Mouse (Mus musculus): Measurements from ENCODE around the gene Vasn. TPM values are rescaled to one million over a fixed set of nuclear protein-coding genes. Genes with fewer than 3 reads are reported as not detected.

The Vasn gene
- polyA plus RNA-seq, 1 experiment from 2014 or later: 14.7 TPM

- WGBS: 57% methylated on average over 4 of the region's 4 CpGs
- H3K27me3 ChIP-seq: no peaks in the 10 kb centered on the region
- peak overlapping the region; percentile 69 for H3K27ac ChIP-seq
- peak overlapping the region; percentile 21 for H3K4me2 ChIP-seq
- H3K36me3 ChIP-seq: peaks cover 31% of the 10 kb centered on the region
- peaks cover 90% of the 10 kb centered on the region for H3K4me1 ChIP-seq (replicated peaks)
- H3K9me3 ChIP-seq (replicated peaks): no peaks in the 10 kb centered on the region
- H3K4me3 ChIP-seq: no peak overlapping the region
- peak overlapping the region; percentile 7; the same call in 1 of the 2 replicates for H3K9ac ChIP-seq
- no peak for ATAC-seq (replicated peaks; ENCODE audit: insufficient number of reproducible peaks, insufficient read depth, low FRiP score, low read depth)
Observed at GRCm38 (mm10) chr16:4646831-4647230, 7.1 kb downstream of the Vasn start.

- Histone ChIP-seq H3K4me1 (replicated peaks) (peaks cover 90% of the 10 kb centered on the region), H3K9ac (0 out of 2 replicates have a peak overlapping the region, but pooled peaks have one; percentile 7), H3K4me2 (peak overlapping the region; percentile 21; the same call in 1 of the 2 replicates), H3K27ac (peak overlapping the region; percentile 69), H3K4me3 (no peak overlapping the region), H3K27me3 (no peaks in the 10 kb centered on the region), H3K36me3 (peaks cover 31% of the 10 kb centered on the region), H3K9me3 (replicated peaks) (no peaks in the 10 kb centered on the region)
- WGBS: 38% methylated on average over 13 of the region's 13 CpGs
- ATAC-seq (replicated peaks; ENCODE audit: insufficient number of reproducible peaks, insufficient read depth, low FRiP score, low read depth): no peak
Observed at GRCm38 (mm10) chr16:4647651-4648141, 8.0 kb downstream of the Vasn start.

GRCm38 (mm10) chr16:4648416-4649023 is 8.8 kb downstream of the Vasn start:
- H3K9me3 ChIP-seq (replicated peaks): no peaks in the 10 kb centered on the region
- H3K36me3 ChIP-seq: peaks cover 31% of the 10 kb centered on the region
- no peak overlapping the region for H3K4me3 ChIP-seq
- no peak overlapping the region for H3K9ac ChIP-seq
- H3K4me1 ChIP-seq (replicated peaks): peaks cover 90% of the 10 kb centered on the region
- WGBS: 88% methylated on average over 28 of the region's 28 CpGs
- H3K4me2 ChIP-seq: no peak overlapping the region
- no peaks in the 10 kb centered on the region for H3K27me3 ChIP-seq
- no peak overlapping the region for H3K27ac ChIP-seq
- ATAC-seq (replicated peaks; ENCODE audit: insufficient number of reproducible peaks, insufficient read depth, low FRiP score, low read depth): no peak

- H3K4me2 ChIP-seq: no peak overlapping the region
- H3K27me3 ChIP-seq: no peaks in the 10 kb centered on the region
- H3K9ac ChIP-seq: no peak overlapping the region
- H3K4me1 ChIP-seq (replicated peaks): peaks cover 88% of the 10 kb centered on the region
- no peak overlapping the region for H3K4me3 ChIP-seq
- H3K36me3 ChIP-seq: peaks cover 31% of the 10 kb centered on the region
- WGBS: 87% methylated on average over 5 of the region's 5 CpGs
- H3K9me3 ChIP-seq (replicated peaks): no peaks in the 10 kb centered on the region
- ATAC-seq (replicated peaks; ENCODE audit: insufficient number of reproducible peaks, insufficient read depth, low FRiP score, low read depth): no peak
- no peak overlapping the region for H3K27ac ChIP-seq
Observed at GRCm38 (mm10) chr16:4649211-4649610, 9.5 kb downstream of the Vasn start.

- no peak overlapping the region for H3K27ac ChIP-seq
- peaks cover 88% of the 10 kb centered on the region for H3K4me1 ChIP-seq (replicated peaks)
- H3K36me3 ChIP-seq: peaks cover 31% of the 10 kb centered on the region
- ATAC-seq (replicated peaks; ENCODE audit: insufficient number of reproducible peaks, insufficient read depth, low FRiP score, low read depth): no peak
- 92% methylated on average over 11 of the region's 11 CpGs for WGBS
- H3K9ac ChIP-seq: no peak overlapping the region
- H3K27me3 ChIP-seq: no peaks in the 10 kb centered on the region
- H3K9me3 ChIP-seq (replicated peaks): no peaks in the 10 kb centered on the region
- H3K4me2 ChIP-seq: no peak overlapping the region
- H3K4me3 ChIP-seq: no peak overlapping the region
Observed at GRCm38 (mm10) chr16:4649692-4650091, 10.0 kb downstream of the Vasn start.

- no peak overlapping the region for H3K4me3 ChIP-seq
- no peak overlapping the region for H3K4me2 ChIP-seq
- no peaks in the 10 kb centered on the region for H3K27me3 ChIP-seq
- H3K27ac ChIP-seq: no peak overlapping the region
- no peak for ATAC-seq (replicated peaks; ENCODE audit: insufficient number of reproducible peaks, insufficient read depth, low FRiP score, low read depth)
- H3K36me3 ChIP-seq: peaks cover 31% of the 10 kb centered on the region
- peaks cover 89% of the 10 kb centered on the region for H3K4me1 ChIP-seq (replicated peaks)
- H3K9ac ChIP-seq: no peak overlapping the region
- no peaks in the 10 kb centered on the region for H3K9me3 ChIP-seq (replicated peaks)
- WGBS: 90% methylated on average over 3 of the region's 3 CpGs
Observed at GRCm38 (mm10) chr16:4650161-4650560, 10.4 kb downstream of the Vasn start.

- no peak for ATAC-seq (replicated peaks; ENCODE audit: insufficient number of reproducible peaks, insufficient read depth, low FRiP score, low read depth)
- Histone ChIP-seq H3K27me3 (no peaks in the 10 kb centered on the region), H3K4me1 (replicated peaks) (peaks cover 89% of the 10 kb centered on the region), H3K4me3 (no peak overlapping the region), H3K9me3 (replicated peaks) (no peaks in the 10 kb centered on the region), H3K27ac (peak overlapping the region; percentile 56), H3K36me3 (peaks cover 31% of the 10 kb centered on the region), H3K4me2 (no peak overlapping the region), H3K9ac (no peak overlapping the region)
- WGBS: 68% methylated on average over 1 of the region's 1 CpGs
Observed at GRCm38 (mm10) chr16:4651081-4651480, 11.3 kb downstream of the Vasn start.

- peak overlapping the region; percentile 56 for H3K27ac ChIP-seq
- H3K4me2 ChIP-seq: no peak overlapping the region
- 61% methylated on average over 7 of the region's 7 CpGs for WGBS
- peaks cover 89% of the 10 kb centered on the region for H3K4me1 ChIP-seq (replicated peaks)
- no peak overlapping the region for H3K4me3 ChIP-seq
- H3K36me3 ChIP-seq: peaks cover 31% of the 10 kb centered on the region
- H3K9ac ChIP-seq: no peak overlapping the region
- H3K27me3 ChIP-seq: no peaks in the 10 kb centered on the region
- no peak for ATAC-seq (replicated peaks; ENCODE audit: insufficient number of reproducible peaks, insufficient read depth, low FRiP score, low read depth)
- no peaks in the 10 kb centered on the region for H3K9me3 ChIP-seq (replicated peaks)
Observed at GRCm38 (mm10) chr16:4651624-4652023, 11.9 kb downstream of the Vasn start.

GRCm38 (mm10) chr16:4652707-4653416 is 13.1 kb downstream of the Vasn start:
- Histone ChIP-seq H3K4me3 (no peak overlapping the region), H3K27me3 (no peaks in the 10 kb centered on the region), H3K4me2 (no peak overlapping the region), H3K9me3 (replicated peaks) (no peaks in the 10 kb centered on the region), H3K36me3 (peaks cover 31% of the 10 kb centered on the region), H3K9ac (no peak overlapping the region), H3K4me1 (replicated peaks) (peaks cover 82% of the 10 kb centered on the region), H3K27ac (peak overlapping the region; percentile 56)
- 53% methylated on average over 4 of the region's 4 CpGs for WGBS
- ATAC-seq (replicated peaks; ENCODE audit: insufficient number of reproducible peaks, insufficient read depth, low FRiP score, low read depth): no peak

- Histone ChIP-seq H3K4me1 (replicated peaks) (peaks cover 77% of the 10 kb centered on the region), H3K9ac (peak overlapping the region; percentile 34; the same call in 1 of the 2 replicates), H3K27me3 (no peaks in the 10 kb centered on the region), H3K4me2 (no peak overlapping the region), H3K27ac (peak overlapping the region; percentile 79), H3K9me3 (replicated peaks) (no peaks in the 10 kb centered on the region), H3K4me3 (no peak overlapping the region), H3K36me3 (peaks cover 16% of the 10 kb centered on the region)
- WGBS: 68% methylated on average over 10 of the region's 10 CpGs
- ATAC-seq (replicated peaks; ENCODE audit: insufficient number of reproducible peaks, insufficient read depth, low FRiP score, low read depth): no peak
Observed at GRCm38 (mm10) chr16:4654706-4655105, 15.0 kb downstream of the Vasn start.

GRCm38 (mm10) chr16:4655251-4655734 is 15.6 kb downstream of the Vasn start:
- ATAC-seq (replicated peaks; ENCODE audit: insufficient number of reproducible peaks, insufficient read depth, low FRiP score, low read depth): peak; percentile 23; the same call in 1 of the 2 replicates
- H3K9ac ChIP-seq: peak overlapping the region; percentile 34
- no peaks in the 10 kb centered on the region for H3K27me3 ChIP-seq
- peaks cover 10% of the 10 kb centered on the region for H3K36me3 ChIP-seq
- peaks cover 72% of the 10 kb centered on the region for H3K4me1 ChIP-seq (replicated peaks)
- 37% methylated on average over 4 of the region's 4 CpGs for WGBS
- no peaks in the 10 kb centered on the region for H3K9me3 ChIP-seq (replicated peaks)
- H3K4me2 ChIP-seq: no peak overlapping the region
- peak overlapping the region; percentile 79 for H3K27ac ChIP-seq
- H3K4me3 ChIP-seq: no peak overlapping the region
